Mouse (Mus musculus): ENCODE results near the gene Avpi1. TPM values are rescaled to one million over a fixed set of nuclear protein-coding genes. Genes with fewer than 3 reads are reported as not detected.

Gene Avpi1
- 10 to 100 TPM; 28.2 to 29.1 TPM for total RNA-seq (2021)

- peak; percentile 97 to 99 for DNase-seq (ENCODE audit: low spot score in 2 of 2)
- intact Hi-C loops (cut with DNase I) = loop anchor here (5.0 kb wide), 1 partner anchor 37 kb away; the partner anchor contains the start of gene Pi4k2a
Observed at GRCm38 (mm10) chr19:42128787-42129508, at the start of gene Avpi1. TSS of gene Avpi1 (minus strand) at chr19:42129059.

DNA sequence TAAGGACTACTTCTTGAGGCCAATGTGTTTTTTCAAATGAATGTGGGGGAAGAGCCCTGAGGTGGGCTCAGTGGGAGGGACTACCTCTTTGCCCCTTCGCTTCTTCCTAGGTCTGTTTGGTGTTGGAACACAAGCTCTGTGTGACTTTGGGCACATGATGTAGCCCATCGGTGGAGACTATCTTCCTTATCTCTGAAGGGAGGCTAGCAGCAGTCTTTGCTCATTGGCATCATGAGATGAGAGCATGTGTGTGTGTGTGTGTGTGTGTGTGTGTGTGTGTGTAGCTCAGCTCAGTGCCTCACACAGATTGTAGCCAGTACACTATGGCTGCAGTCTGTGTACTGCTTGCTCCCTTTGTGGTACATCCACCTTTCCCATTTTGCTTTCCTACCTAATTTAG, 48.6 kb upstream of the Avpi1 start:
- no peak for DNase-seq (ENCODE audit: low spot score in 2 of 2)
- intact Hi-C loops (cut with DNase I) = no loop called here

- intact Hi-C loops (cut with DNase I) = no loop called here
- DNase-seq (ENCODE audit: low spot score in 2 of 2) = no peak
Observed at GRCm38 (mm10) chr19:42176841-42177240, 48.0 kb upstream of the Avpi1 start.

- intact Hi-C loops (cut with DNase I) = no loop called here
- DNase-seq (ENCODE audit: low spot score in 2 of 2) = peak; percentile 94 to 96
Observed at GRCm38 (mm10) chr19:42170025-42170969, 41.4 kb upstream of the Avpi1 start.

DNA sequence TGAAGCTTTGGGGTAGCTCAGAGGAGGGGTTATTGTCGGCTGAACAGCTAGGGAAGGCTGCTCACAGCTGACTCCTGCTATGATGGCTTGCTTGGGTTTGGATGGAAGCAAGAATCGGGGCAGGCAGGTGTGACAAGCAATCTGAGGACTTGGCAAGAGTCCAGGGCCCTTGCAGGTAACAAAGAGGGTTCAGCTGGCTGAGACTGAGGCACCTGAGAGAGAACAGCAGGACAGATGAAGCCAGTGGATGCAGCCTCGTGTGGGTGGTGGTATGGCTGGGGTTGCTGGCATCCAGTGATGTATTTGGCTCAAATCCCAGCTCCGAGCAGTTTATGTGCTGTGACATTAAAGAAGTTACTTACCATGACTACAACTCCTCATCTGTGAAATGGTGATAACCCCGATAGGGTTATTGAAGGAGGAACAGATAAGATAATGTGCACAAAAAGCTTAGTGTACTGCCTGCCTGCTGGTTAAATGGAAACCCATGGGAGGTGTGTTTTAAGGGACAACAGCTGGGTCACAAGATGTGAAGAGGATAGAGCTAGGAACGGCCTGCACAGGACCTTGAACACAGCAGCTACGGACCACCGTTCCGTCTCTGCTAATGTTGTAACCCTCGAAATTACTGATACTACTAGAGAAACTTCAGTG, 40.6 kb upstream of the Avpi1 start:
- intact Hi-C loops (cut with DNase I) = loop anchor here (5.0 kb wide), 2 partner anchors 77 to 132 kb away; partner anchors contain the start of genes Ankrd2 and Pi4k2a

DNA sequence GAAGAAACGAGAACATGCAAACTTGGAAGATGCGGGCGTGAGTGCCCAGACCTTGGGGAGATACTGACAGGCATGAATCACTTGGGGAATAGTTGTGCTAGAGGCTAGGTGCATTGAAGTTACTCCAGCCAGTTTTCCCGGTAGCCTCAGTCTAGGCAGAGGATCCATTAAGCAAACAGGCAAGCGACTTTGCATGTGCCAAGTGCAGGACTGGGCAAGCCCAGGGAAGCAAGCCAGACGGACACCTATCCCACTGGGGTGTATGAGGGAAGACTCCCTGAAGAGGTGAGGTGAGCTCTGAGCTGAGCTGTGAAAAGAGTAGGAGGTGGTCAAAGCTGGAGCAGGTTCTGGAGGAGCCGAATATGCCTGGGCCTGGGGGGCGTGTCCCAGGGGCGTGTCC, 38.6 kb upstream of the Avpi1 start:
- intact Hi-C loops (cut with DNase I) = loop anchor here (2.0 to 5.0 kb wide), 3 partner anchors 23 to 130 kb away; partner anchors contain the start of genes Ankrd2 and Pi4k2a

More for the DNA sequence above, 40.6 kb upstream of the Avpi1 start:
- peak in 1 of 2 experiments; percentile 13 for DNase-seq (ENCODE audit: low spot score in 2 of 2)

DNA sequence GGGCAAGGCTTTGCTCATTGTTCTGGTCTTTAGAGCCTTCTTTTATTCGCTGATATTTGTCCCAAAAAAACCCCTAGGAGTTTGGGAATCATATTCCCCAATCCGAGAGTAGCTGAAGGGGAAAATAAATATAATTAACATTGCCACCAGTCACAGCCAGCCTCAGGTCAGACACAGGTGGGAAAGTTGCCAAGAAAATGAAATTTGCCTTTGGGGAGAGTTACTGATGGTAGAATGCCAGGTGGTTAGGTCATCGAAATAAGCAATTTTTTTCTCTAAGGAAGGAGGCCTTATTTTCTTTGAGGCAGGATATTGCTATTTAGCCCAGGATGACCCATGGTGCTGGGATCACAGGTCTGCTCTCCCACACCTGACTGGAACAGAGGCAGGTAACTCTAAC, 37.9 kb upstream of the Avpi1 start:
- intact Hi-C loops (cut with DNase I) = loop anchor here (2.0 to 5.0 kb wide), 3 partner anchors 22 to 129 kb away; partner anchors contain the start of genes Ankrd2 and Pi4k2a

More for the DNA sequence above, 38.6 kb upstream of the Avpi1 start:
- DNase-seq (ENCODE audit: low spot score in 2 of 2) = no peak

GRCm38 (mm10) chr19:42166130-42166529, 37.3 kb upstream of the Avpi1 start:
- DNase-seq (ENCODE audit: low spot score in 2 of 2) = peak; percentile 85 to 91

More for the DNA sequence above, 37.9 kb upstream of the Avpi1 start:
- no peak for DNase-seq (ENCODE audit: low spot score in 2 of 2)

GRCm38 (mm10) chr19:42164188-42164587, 35.3 kb upstream of the Avpi1 start:
- no peak for DNase-seq (ENCODE audit: low spot score in 2 of 2)
- intact Hi-C loops (cut with DNase I) = no loop called here

More at GRCm38 (mm10) chr19:42166130-42166529, 37.3 kb upstream of the Avpi1 start:
- intact Hi-C loops (cut with DNase I) = loop anchor here (2.0 to 5.0 kb wide), 3 partner anchors 21 to 129 kb away; partner anchors contain the start of genes Ankrd2 and Pi4k2a

DNA sequence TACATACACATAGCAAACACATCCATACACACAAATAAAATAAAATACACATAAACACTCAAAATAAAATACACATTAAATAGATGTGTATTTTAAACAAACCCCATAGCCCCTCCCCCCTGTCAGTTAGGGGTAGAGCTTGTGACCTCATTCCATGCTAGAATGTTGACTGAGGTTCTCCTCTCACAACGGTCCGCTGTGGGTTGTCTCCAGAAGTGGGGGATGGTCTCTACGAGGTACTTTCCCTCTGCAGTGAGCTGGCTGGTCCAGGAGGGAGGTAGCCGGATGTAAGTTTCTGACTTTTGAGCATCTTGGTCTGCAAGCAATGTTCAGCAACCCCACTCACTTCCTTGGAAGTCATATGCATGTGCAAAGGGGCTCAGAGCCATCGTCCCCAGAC, 34.9 kb upstream of the Avpi1 start, which contains the start of gene Zfyve27:
TSS of gene Zfyve27 (plus strand) at position 188 of the 400 bp plus-strand sequence.
- no peak for DNase-seq (ENCODE audit: low spot score in 2 of 2)
- intact Hi-C loops (cut with DNase I) = no loop called here

DNA sequence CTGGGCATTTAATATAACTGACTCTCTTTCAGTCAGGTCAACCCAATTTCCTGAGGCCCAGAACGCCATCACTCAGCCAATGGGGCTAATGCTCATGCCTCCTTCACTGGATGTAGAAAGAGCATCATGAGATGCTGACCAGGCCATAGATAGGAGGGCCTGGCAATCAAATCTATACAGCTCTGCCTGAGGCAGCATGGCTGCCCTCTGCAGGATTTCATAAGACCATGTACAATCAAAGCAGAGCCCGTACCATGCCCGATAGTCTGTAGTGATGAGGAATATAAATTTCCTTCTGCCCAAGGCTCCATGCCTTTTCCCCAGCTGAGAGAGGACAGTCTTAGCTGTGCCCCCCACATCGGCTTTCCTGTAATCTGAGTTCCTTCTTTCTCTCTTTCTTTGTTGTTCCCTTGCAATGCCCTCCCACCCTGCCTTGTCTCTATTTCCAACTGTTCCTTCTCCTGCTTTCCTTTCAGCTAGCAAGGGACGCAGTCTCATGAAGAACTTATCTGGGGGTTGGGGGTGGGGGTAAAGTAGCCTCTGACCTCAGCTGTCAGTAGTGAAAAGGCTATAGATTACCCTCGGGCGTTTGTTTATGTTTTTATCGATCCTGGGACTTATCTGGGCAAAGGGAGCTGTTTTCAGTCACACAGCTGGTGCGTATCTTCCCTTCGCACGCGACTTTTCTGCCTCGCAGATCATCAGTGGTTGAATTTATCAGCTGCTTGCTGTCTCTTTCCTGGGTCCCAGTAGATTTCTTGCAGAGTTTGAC, 29.6 kb upstream of the Avpi1 start:
- intact Hi-C loops (cut with DNase I) = no loop called here
- DNase-seq (ENCODE audit: low spot score in 2 of 2) = no peak

GRCm38 (mm10) chr19:42157493-42158237, 28.8 kb upstream of the Avpi1 start:
- intact Hi-C loops (cut with DNase I) = no loop called here
- no peak for DNase-seq (ENCODE audit: low spot score in 2 of 2)

DNA sequence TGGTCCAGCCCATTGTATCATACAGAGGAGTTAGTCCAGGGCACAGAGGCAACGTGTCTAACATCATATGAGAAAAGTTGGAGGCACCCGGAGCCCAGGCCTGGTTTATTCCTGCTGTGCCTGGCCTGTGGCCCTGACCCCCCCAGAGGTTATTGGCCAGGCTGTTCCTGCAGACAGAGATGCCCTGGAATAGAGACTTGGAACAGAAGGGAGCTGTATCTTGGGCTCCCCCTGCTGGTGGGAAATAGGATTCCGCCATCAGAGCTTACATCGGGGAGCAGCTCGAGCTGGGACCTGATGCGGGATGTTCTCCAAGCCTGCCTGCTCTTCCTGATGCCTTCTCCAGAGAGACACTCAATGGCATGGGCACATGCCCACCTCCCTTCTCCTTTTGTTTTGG, 23.1 kb upstream of the Avpi1 start:
- DNase-seq (ENCODE audit: low spot score in 2 of 2) = peak; percentile 87 to 91
- intact Hi-C loops (cut with DNase I) = loop anchor here (5.0 kb wide), 1 partner anchor 115 kb away; the partner anchor contains the start of gene Ankrd2

DNA sequence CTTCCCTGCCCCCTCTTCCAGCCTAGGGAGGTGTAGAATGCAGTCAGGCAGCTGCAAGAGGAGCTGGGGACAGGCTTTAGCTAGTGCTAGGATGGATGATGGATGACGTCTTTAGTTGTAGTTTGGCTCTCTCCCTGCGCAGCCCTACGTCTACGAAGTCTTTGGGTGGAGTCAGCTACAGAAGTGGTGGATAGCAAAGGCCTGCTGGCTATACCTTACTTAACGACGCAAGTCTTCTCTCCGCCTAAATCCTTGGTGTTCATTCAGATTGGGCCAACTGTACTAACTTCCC, 19.7 kb upstream of the Avpi1 start:
- intact Hi-C loops (cut with DNase I) = loop anchor here (5.0 kb wide), 1 partner anchor 56 kb away; the partner anchor contains the start of gene Pi4k2a
- no peak for DNase-seq (ENCODE audit: low spot score in 2 of 2)

DNA sequence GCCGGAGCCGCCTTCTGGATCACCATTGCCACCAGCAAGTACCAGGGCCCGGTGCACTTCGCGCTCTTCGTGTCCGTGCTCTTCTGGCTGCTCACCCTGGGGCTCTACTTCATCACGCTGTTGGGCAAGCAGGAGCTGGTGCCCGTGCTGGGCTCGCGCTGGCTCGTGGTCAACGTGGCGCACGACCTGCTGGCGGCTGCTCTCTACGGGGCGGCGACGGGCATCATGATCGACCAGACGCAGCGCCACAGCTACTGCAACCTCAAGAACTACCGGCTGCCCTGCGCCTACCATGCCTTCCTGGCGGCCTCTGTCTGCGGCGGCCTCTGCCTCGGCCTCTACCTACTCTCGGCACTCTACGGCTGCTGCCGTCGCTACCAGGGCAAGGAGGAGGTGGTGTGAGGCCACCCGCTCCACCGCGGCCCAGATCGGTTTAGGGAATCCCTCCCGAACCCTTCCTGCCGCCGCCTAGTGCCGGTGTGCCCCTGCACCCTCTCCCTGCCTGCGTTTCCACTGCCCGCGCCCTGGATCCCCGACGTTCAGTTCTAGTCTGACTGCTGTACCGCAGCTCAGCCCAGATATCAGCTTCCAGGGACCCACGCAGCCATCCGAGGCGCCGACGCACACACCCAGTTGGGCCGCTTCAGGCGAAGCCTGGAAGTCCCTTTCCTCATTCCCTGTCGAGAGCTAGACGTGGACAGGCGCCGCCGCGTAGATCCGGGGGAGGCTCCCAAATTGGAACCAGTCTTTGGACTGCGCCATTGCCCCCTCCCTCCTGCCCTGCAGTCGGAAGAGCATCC, 19.1 kb upstream of the Avpi1 start:
- intact Hi-C loops (cut with DNase I) = loop anchor here (5.0 kb wide), 1 partner anchor 56 kb away; the partner anchor contains the start of gene Pi4k2a
- DNase-seq (ENCODE audit: low spot score in 2 of 2) = peak; percentile 57 to 88

DNA sequence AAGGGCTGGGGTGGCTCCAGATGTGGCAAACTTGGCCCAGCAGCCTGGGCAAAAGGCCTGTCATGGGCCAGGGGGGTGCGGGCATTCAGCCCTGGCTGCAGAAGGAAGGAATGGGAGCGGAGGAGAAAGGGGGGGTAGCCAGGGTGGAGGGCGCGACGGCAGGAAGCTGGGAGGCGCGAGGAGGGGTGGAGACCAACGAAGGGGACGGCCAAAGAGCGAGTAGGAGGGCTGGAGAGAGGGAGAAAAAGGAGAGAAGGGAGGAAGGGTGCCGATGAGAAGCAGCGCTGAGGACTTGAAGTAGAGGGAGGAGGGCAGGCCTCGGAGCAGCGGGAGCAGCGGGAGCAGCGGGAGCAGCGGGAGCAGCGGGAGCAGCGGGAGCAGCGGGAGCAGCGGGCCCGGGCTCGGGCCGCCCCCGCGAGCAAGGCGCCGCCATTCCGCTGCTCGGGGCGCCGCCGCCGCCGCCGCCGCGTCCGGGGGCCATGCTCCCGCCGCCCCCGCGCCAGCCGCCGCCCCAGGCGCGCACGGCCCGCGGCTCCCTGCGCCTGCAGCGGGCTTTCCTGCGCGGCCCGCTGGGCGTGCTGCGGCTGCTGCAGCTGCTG, 18.4 kb upstream of the Avpi1 start, which contains the start of gene Marveld1:
TSS of gene Marveld1 (plus strand) at position 231 of the 599 bp plus-strand sequence.
- DNase-seq (ENCODE audit: low spot score in 2 of 2) = peak in 1 of 2 experiments; percentile 66
- intact Hi-C loops (cut with DNase I) = loop anchor here (5.0 kb wide), 1 partner anchor 55 kb away; the partner anchor contains the start of gene Pi4k2a

Measured in left cerebral cortex, postnatal 25 days (tissue).